Mouse (Mus musculus): ENCODE data around the gene Rps6ka5. TPM values are rescaled to one million over a fixed set of nuclear protein-coding genes. Genes with fewer than 3 reads are reported as not detected.

Rps6ka5 gene
- polyA plus RNA-seq, 1 experiment from 2014 or later, result 5.5 TPM

DNA sequence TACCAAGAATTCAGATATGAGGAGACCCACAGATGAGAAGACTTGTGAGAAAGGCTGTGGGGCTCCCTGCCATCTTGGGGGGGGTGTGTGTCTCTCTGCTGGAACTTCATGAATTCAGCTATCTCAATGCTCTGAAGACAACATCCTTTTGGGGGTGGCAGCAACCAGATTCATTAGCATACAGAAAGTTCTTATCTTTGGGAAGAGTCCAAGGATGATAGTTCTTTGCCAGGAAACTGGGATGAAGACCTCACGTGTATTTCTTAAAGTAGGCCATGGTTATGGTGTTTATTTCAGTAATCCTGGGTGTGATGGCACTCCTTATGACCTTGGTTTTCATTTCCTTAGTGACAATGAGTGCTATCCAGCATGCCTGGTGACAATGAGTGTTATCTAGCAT is 195.0 kb downstream of the Rps6ka5 start:
- H3K27ac ChIP-seq (ENCODE audit: low read depth, low read length), result no peak overlapping the region
- no peak overlapping the region for H3K4me3 ChIP-seq (ENCODE audit: low read length)
- 80% methylated on average over 1 of the region's 1 CpGs for WGBS
- no peak for ATAC-seq (ENCODE audit: low FRiP score, low TSS enrichment)
- no peaks in the 10 kb centered on the region for H3K27me3 ChIP-seq (ENCODE audit: control insufficient read depth, insufficient read depth, low read length)
- H3K4me2 ChIP-seq (replicated peaks; ENCODE audit: low read depth, low read length), result no peak overlapping the region
- H3K9me3 ChIP-seq (ENCODE audit: control insufficient read depth, low read length), result no peaks in the 10 kb centered on the region
- H3K36me3 ChIP-seq (ENCODE audit: control insufficient read depth, insufficient read depth, low read length), result no peaks in the 10 kb centered on the region
- no peak overlapping the region for H3K9ac ChIP-seq (ENCODE audit: low read depth, low read length)
- peaks cover 15% of the 10 kb centered on the region; the same call in 1 of the 2 replicates for H3K4me1 ChIP-seq (ENCODE audit: control insufficient read depth, insufficient read depth, low read length)

DNA sequence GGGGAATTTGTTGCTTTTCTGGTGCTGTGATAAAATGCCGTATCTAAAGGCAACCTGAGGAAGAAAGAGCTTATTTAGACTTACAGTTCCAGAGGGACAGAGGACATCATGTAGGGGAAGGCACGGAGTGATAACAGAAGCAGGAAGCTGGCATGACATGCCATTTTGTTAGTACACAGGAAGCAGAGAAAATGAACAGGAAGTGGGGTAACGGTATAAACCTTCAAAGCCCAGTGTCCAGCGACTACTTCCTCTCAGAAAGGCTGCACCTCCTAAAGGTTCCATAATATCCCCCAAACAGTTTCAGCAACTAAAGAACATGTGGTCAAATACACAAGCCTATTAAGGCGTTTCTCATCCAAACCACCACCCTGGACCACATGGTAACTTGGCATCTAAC is 195.9 kb downstream of the Rps6ka5 start:
- 78% methylated on average over 5 of the region's 5 CpGs for WGBS
- H3K4me1 ChIP-seq (ENCODE audit: control insufficient read depth, insufficient read depth, low read length), result peaks cover 15% of the 10 kb centered on the region; the same call in 1 of the 2 replicates

DNA sequence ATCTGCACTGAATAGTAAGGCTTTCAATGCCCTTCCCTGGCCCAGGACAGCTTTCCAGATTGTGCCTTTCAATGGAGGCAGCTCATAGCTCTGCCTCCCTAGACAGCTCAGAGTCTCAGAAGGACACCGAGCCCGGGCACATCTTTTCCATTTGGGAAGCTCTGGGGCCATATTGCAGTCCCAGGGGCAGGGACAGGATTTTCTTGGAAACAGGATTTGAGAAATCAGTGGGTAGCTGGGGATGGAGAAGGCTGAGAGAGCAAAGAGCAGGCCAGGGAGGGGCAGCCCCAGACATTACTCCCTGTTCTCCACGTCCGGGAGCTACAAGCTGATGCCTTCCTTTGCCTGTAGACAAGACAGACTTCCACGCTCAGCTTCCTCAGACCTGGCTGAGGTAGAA is 197.1 kb downstream of the Rps6ka5 start:
- H3K4me1 ChIP-seq (ENCODE audit: control insufficient read depth, insufficient read depth, low read length), result peaks cover 15% of the 10 kb centered on the region; the same call in 1 of the 2 replicates
- no peaks in the 10 kb centered on the region for H3K9me3 ChIP-seq (ENCODE audit: control insufficient read depth, low read length)
- H3K4me3 ChIP-seq (ENCODE audit: low read length), result no peak overlapping the region
- 70% methylated on average over 5 of the region's 5 CpGs for whole genome bisulfite sequencing
- ATAC-seq (ENCODE audit: low FRiP score, low TSS enrichment), result no peak
- no peak overlapping the region for H3K9ac ChIP-seq (ENCODE audit: low read depth, low read length)
- H3K4me2 ChIP-seq (replicated peaks; ENCODE audit: low read depth, low read length), result no peak overlapping the region
- no peak overlapping the region for H3K27ac ChIP-seq (ENCODE audit: low read depth, low read length)
- no peaks in the 10 kb centered on the region for H3K27me3 ChIP-seq (ENCODE audit: control insufficient read depth, insufficient read depth, low read length)
- H3K36me3 ChIP-seq (ENCODE audit: control insufficient read depth, insufficient read depth, low read length), result no peaks in the 10 kb centered on the region

More for the DNA sequence above, 195.9 kb downstream of the Rps6ka5 start:
- no peaks in the 10 kb centered on the region for H3K27me3 ChIP-seq (ENCODE audit: control insufficient read depth, insufficient read depth, low read length)
- no peaks in the 10 kb centered on the region for H3K36me3 ChIP-seq (ENCODE audit: control insufficient read depth, insufficient read depth, low read length)
- H3K9me3 ChIP-seq (ENCODE audit: control insufficient read depth, low read length), result no peaks in the 10 kb centered on the region
- no peak overlapping the region for H3K4me2 ChIP-seq (replicated peaks; ENCODE audit: low read depth, low read length)
- H3K27ac ChIP-seq (ENCODE audit: low read depth, low read length), result no peak overlapping the region
- no peak for ATAC-seq (ENCODE audit: low FRiP score, low TSS enrichment)
- no peak overlapping the region for H3K4me3 ChIP-seq (ENCODE audit: low read length)
- no peak overlapping the region for H3K9ac ChIP-seq (ENCODE audit: low read depth, low read length)

DNA sequence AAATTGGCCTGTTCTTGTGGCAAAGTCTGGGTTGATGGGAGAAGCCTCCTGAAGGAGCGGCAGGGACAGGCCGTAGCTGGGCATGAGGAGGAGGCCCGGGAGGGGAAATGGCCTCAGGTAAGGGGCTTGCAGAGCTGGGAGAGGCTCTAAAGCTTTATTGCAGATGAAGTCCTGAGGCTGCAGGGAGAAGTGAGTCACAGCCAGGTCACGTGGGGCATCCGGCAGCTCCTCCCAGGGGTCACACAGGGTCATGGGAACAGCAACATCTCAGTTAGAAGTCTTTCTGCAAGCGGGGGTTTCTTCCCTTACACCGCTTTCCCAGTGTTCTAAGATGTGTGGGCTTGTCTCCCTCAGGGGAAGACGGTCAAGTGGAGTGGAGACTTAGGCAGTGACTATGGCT is 197.6 kb downstream of the Rps6ka5 start:
- H3K4me3 ChIP-seq (ENCODE audit: low read length), result no peak overlapping the region
- no peaks in the 10 kb centered on the region for H3K27me3 ChIP-seq (ENCODE audit: control insufficient read depth, insufficient read depth, low read length)
- no peak overlapping the region for H3K4me2 ChIP-seq (replicated peaks; ENCODE audit: low read depth, low read length)
- peaks cover 15% of the 10 kb centered on the region; the same call in 1 of the 2 replicates for H3K4me1 ChIP-seq (ENCODE audit: control insufficient read depth, insufficient read depth, low read length)
- WGBS, result 5% methylated on average over 8 of the region's 8 CpGs
- H3K9me3 ChIP-seq (ENCODE audit: control insufficient read depth, low read length), result no peaks in the 10 kb centered on the region
- no peaks in the 10 kb centered on the region for H3K36me3 ChIP-seq (ENCODE audit: control insufficient read depth, insufficient read depth, low read length)
- H3K9ac ChIP-seq (ENCODE audit: low read depth, low read length), result no peak overlapping the region
- ATAC-seq (ENCODE audit: low FRiP score, low TSS enrichment), result peak; percentile 9; the same call in 1 of the 2 replicates
- H3K27ac ChIP-seq (ENCODE audit: low read depth, low read length), result peak overlapping the region; percentile 38; the same call in 1 of the 2 replicates

DNA sequence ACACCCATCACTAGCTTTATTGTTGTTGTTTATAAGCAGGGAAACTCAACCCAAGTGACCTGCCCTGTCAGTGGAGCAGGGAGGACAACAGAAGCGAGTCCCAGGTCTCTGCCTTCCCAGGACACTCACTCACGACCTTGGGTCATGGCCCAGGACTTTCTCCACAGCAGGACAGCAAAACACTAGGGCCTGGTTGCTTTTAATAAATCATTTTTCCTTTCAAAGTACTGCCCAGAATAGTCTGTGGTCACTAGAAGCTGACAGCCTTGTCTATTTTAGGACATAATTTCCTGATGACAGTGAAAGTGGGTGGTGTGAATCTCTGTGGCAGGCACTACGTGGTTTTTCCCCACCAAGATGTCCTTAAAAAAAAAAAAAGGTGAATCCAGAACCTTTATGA is 198.5 kb downstream of the Rps6ka5 start:
- peak overlapping the region; percentile 38; the same call in 1 of the 2 replicates for H3K4me2 ChIP-seq (replicated peaks; ENCODE audit: low read depth, low read length)
- H3K9ac ChIP-seq (ENCODE audit: low read depth, low read length), result no peak overlapping the region
- no peaks in the 10 kb centered on the region for H3K9me3 ChIP-seq (ENCODE audit: control insufficient read depth, low read length)
- H3K27ac ChIP-seq (ENCODE audit: low read depth, low read length), result no peak overlapping the region; the same call in 1 of the 2 replicates
- peaks cover 15% of the 10 kb centered on the region; the same call in 1 of the 2 replicates for H3K4me1 ChIP-seq (ENCODE audit: control insufficient read depth, insufficient read depth, low read length)
- no peaks in the 10 kb centered on the region for H3K27me3 ChIP-seq (ENCODE audit: control insufficient read depth, insufficient read depth, low read length)
- WGBS, result 32% methylated on average over 3 of the region's 3 CpGs
- no peaks in the 10 kb centered on the region for H3K36me3 ChIP-seq (ENCODE audit: control insufficient read depth, insufficient read depth, low read length)
- H3K4me3 ChIP-seq (ENCODE audit: low read length), result no peak overlapping the region
- ATAC-seq (ENCODE audit: low FRiP score, low TSS enrichment), result 0 out of 2 replicates have a peak, but pooled peaks have one; percentile 40

DNA sequence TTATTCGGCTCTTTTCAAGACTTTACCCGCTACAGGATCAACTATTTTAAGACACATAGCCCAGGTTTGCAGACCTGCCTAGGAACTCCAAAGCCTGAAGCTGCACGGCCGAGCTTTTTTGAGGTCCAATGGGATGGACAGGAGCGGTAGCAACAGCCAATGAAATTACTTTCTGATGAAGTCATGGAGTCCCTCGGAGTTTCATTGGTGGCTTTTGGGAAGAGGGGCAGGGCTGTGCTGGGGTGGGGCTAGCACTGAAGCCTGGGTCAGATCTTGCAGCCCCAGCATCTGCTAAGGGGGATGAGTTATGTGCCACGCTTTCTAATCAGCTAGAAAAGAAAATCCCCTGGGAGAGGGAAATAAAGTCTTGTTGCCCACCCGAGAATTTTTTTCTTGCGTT is 199.0 kb downstream of the Rps6ka5 start:
- no peak overlapping the region; the same call in 1 of the 2 replicates for H3K27ac ChIP-seq (ENCODE audit: low read depth, low read length)
- H3K9me3 ChIP-seq (ENCODE audit: control insufficient read depth, low read length), result no peaks in the 10 kb centered on the region
- peak; percentile 96 for ATAC-seq (ENCODE audit: low FRiP score, low TSS enrichment)
- peaks cover 15% of the 10 kb centered on the region; the same call in 1 of the 2 replicates for H3K4me1 ChIP-seq (ENCODE audit: control insufficient read depth, insufficient read depth, low read length)
- WGBS, result 4% methylated on average over 9 of the region's 9 CpGs
- H3K4me3 ChIP-seq (ENCODE audit: low read length), result no peak overlapping the region
- H3K27me3 ChIP-seq (ENCODE audit: control insufficient read depth, insufficient read depth, low read length), result no peaks in the 10 kb centered on the region
- no peak overlapping the region for H3K9ac ChIP-seq (ENCODE audit: low read depth, low read length)
- H3K4me2 ChIP-seq (replicated peaks; ENCODE audit: low read depth, low read length), result peak overlapping the region; percentile 38
- H3K36me3 ChIP-seq (ENCODE audit: control insufficient read depth, insufficient read depth, low read length), result no peaks in the 10 kb centered on the region

DNA sequence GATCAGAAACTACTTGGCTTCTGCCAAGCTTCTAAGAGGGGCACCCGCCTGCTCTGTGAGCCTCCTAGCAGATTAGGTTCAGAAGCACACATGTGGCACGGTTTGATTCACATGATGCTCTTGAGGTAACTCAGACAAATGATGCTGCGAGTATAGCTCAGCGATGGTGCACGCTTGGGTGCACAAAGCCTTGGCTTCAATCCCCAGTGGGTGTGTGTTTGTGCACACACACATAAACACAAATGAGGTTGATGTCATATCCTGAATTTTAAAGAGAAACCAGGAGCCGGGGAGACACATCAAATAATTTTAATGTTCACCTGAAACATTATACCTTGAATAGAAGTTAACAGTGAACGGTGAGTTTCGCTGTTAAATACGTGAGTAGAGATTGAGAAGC is 199.5 kb downstream of the Rps6ka5 start:
- Histone ChIP-seq H3K27ac (ENCODE audit: low read depth, low read length) (no peak overlapping the region), H3K36me3 (ENCODE audit: control insufficient read depth, insufficient read depth, low read length) (no peaks in the 10 kb centered on the region), H3K9me3 (ENCODE audit: control insufficient read depth, low read length) (no peaks in the 10 kb centered on the region), H3K4me1 (ENCODE audit: control insufficient read depth, insufficient read depth, low read length) (peaks cover 15% of the 10 kb centered on the region; the same call in 1 of the 2 replicates), H3K4me3 (ENCODE audit: low read length) (no peak overlapping the region), H3K27me3 (ENCODE audit: control insufficient read depth, insufficient read depth, low read length) (no peaks in the 10 kb centered on the region), H3K9ac (ENCODE audit: low read depth, low read length) (no peak overlapping the region), H3K4me2 (replicated peaks; ENCODE audit: low read depth, low read length) (peak overlapping the region; percentile 38)
- WGBS, result 59% methylated on average over 9 of the region's 9 CpGs
- no peak for ATAC-seq (ENCODE audit: low FRiP score, low TSS enrichment)

DNA sequence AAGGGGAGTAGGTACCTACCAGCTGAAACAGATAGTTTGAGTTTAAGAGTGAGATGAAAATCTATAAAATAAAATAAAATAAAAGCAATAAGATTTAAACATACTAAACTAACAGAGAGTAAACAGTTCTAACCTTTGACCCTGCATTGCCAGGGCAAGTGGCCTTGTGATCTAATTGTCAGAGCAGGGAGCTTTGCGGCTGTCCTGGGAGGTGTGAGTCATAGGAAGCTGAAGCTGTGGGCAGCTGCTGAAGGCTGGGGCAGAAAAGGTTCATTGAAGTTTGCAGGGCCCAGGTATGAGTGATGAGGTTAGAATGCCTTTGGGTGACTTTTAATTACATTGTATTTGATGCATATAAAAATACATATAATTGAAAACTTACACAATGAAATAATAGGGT is 200.8 kb downstream of the Rps6ka5 start:
- ATAC-seq (ENCODE audit: low FRiP score, low TSS enrichment), result no peak
- H3K36me3 ChIP-seq (ENCODE audit: control insufficient read depth, insufficient read depth, low read length), result no peaks in the 10 kb centered on the region
- H3K27ac ChIP-seq (ENCODE audit: low read depth, low read length), result no peak overlapping the region
- peaks cover 15% of the 10 kb centered on the region; the same call in 1 of the 2 replicates for H3K4me1 ChIP-seq (ENCODE audit: control insufficient read depth, insufficient read depth, low read length)
- no peak overlapping the region for H3K9ac ChIP-seq (ENCODE audit: low read depth, low read length)
- no peak overlapping the region for H3K4me2 ChIP-seq (replicated peaks; ENCODE audit: low read depth, low read length)
- no peaks in the 10 kb centered on the region for H3K27me3 ChIP-seq (ENCODE audit: control insufficient read depth, insufficient read depth, low read length)
- WGBS, result 46% methylated on average over 1 of the region's 1 CpGs
- no peaks in the 10 kb centered on the region for H3K9me3 ChIP-seq (ENCODE audit: control insufficient read depth, low read length)
- no peak overlapping the region for H3K4me3 ChIP-seq (ENCODE audit: low read length)

DNA sequence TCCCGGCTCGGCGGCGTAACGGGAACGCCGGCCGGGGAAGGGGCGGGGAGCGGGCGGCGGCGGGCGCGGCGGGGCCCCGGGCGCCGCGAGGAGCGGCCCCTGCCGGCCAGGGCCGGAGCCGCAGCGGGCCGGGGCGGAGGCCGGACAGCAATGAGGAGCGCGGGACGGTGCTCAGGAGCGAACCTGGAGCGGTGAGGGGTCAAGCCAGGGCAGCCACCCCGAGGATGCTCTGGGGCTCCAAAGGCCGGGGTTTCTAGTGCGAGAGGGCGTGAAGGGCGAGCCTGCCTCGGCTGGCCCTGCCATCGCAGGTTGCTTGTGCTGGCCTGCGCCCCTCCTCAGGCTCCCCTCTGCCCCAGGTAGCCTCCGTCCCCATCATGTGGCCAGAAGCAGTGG is 206.0 kb downstream of the Rps6ka5 start, which contains the start of gene Ttc7b:
Gene Ttc7b, minus strand, starts transcription at position 33 of the 393 bp plus-strand sequence.
- Histone ChIP-seq H3K9me3 (ENCODE audit: control insufficient read depth, low read length) (no peaks in the 10 kb centered on the region), H3K4me2 (replicated peaks; ENCODE audit: low read depth, low read length) (peak within 1 kb of the TSS; percentile 84)
- 3% methylated on average over 33 of the region's 42 CpGs for WGBS

More for the DNA sequence above, 206.0 kb downstream of the Rps6ka5 start, which contains the start of gene Ttc7b:
- Histone ChIP-seq H3K9ac (ENCODE audit: low read depth, low read length) (peak within 1 kb of the TSS; percentile 94), H3K4me3 (ENCODE audit: low read length) (peak within 1 kb of the TSS; percentile 74), H3K27me3 (ENCODE audit: control insufficient read depth, insufficient read depth, low read length) (no peaks in the 10 kb centered on the region), H3K4me1 (ENCODE audit: control insufficient read depth, insufficient read depth, low read length) (peaks cover 8% of the 10 kb centered on the region; the same call in 1 of the 2 replicates), H3K36me3 (ENCODE audit: control insufficient read depth, insufficient read depth, low read length) (no peaks in the 10 kb centered on the region; the same call in 1 of the 2 replicates), H3K27ac (ENCODE audit: low read depth, low read length) (peak within 1 kb of the TSS; percentile 42; the same call in 1 of the 2 replicates)
- peak; percentile 87 for ATAC-seq (ENCODE audit: low FRiP score, low TSS enrichment)
